Mouse (Mus musculus): Measurements from ENCODE around the gene 3110018I06Rik. TPM values are rescaled to one million over a fixed set of nuclear protein-coding genes. Genes with fewer than 3 reads are reported as not detected.

Gene 3110018I06Rik
- not detected in 2 replicates for polyA plus RNA-seq (2015; fragmentation: Nextera tagmentation; extraction: Ambion mirVana)

- Histone ChIP-seq H3K9ac (no peak within 1 kb of the TSS), H3K36me3 (no peaks in the 10 kb centered on the region), H3K4me1 (replicated peaks) (no peaks in the 10 kb centered on the region), H3K4me2 (no peak within 1 kb of the TSS), H3K4me3 (no peak within 1 kb of the TSS), H3K9me3 (no peaks in the 10 kb centered on the region), H3K27me3 (no peaks in the 10 kb centered on the region), H3K27ac (replicated peaks) (no peak within 1 kb of the TSS)
- 91% methylated on average over 6 of the region's 6 CpGs for WGBS
- no peak for ATAC-seq (ENCODE audit: low FRiP score, low read depth)
These were observed at the start of gene 3110018I06Rik for GRCm38 (mm10) chr12:107488371-107488770. Gene 3110018I06Rik (plus strand): TSS chr12:107488632.

- Histone ChIP-seq H3K27ac (replicated peaks) (no peak overlapping the region), H3K4me3 (no peak overlapping the region), H3K4me2 (no peak overlapping the region), H3K9ac (no peak overlapping the region), H3K27me3 (no peaks in the 10 kb centered on the region), H3K4me1 (replicated peaks) (no peaks in the 10 kb centered on the region), H3K9me3 (no peaks in the 10 kb centered on the region), H3K36me3 (no peaks in the 10 kb centered on the region)
- no peak for ATAC-seq (ENCODE audit: low FRiP score, low read depth)
- 22% methylated on average over 7 of the region's 7 CpGs for WGBS
These were observed 43.8 kb upstream of the 3110018I06Rik start for GRCm38 (mm10) chr12:107444681-107445080.

GRCm38 (mm10) chr12:107457835-107458234 lies 30.6 kb upstream of the 3110018I06Rik start:
- no peak for ATAC-seq (ENCODE audit: low FRiP score, low read depth)
- H3K4me3 ChIP-seq, result no peak overlapping the region
- H3K27me3 ChIP-seq, result no peaks in the 10 kb centered on the region
- H3K27ac ChIP-seq (replicated peaks), result no peak overlapping the region
- H3K9me3 ChIP-seq, result no peaks in the 10 kb centered on the region
- H3K9ac ChIP-seq, result no peak overlapping the region
- WGBS, result 61% methylated on average over 9 of the region's 9 CpGs
- no peaks in the 10 kb centered on the region for H3K36me3 ChIP-seq
- no peaks in the 10 kb centered on the region for H3K4me1 ChIP-seq (replicated peaks)
- H3K4me2 ChIP-seq, result no peak overlapping the region

- H3K36me3 ChIP-seq, result no peaks in the 10 kb centered on the region
- WGBS, result 23% methylated on average over 5 of the region's 5 CpGs
These were observed 23.7 kb upstream of the 3110018I06Rik start for GRCm38 (mm10) chr12:107464731-107465130.

GRCm38 (mm10) chr12:107476441-107477291 lies 11.8 kb upstream of the 3110018I06Rik start:
- Histone ChIP-seq H3K27me3 (no peaks in the 10 kb centered on the region), H3K4me1 (replicated peaks) (peaks cover 8% of the 10 kb centered on the region), H3K4me2 (no peak overlapping the region), H3K27ac (replicated peaks) (no peak overlapping the region), H3K9me3 (no peaks in the 10 kb centered on the region), H3K4me3 (no peak overlapping the region), H3K36me3 (no peaks in the 10 kb centered on the region), H3K9ac (no peak overlapping the region)
- ATAC-seq (ENCODE audit: low FRiP score, low read depth), result no peak
- 19% methylated on average over 12 of the region's 12 CpGs for WGBS

More at GRCm38 (mm10) chr12:107464731-107465130, 23.7 kb upstream of the 3110018I06Rik start:
- Histone ChIP-seq H3K9ac (no peak overlapping the region), H3K4me2 (no peak overlapping the region), H3K27me3 (no peaks in the 10 kb centered on the region), H3K27ac (replicated peaks) (no peak overlapping the region), H3K4me1 (replicated peaks) (peaks cover 12% of the 10 kb centered on the region; the same call in 1 of the 2 replicates), H3K4me3 (no peak overlapping the region), H3K9me3 (no peaks in the 10 kb centered on the region)
- no peak for ATAC-seq (ENCODE audit: low FRiP score, low read depth)

- Histone ChIP-seq H3K9me3 (no peaks in the 10 kb centered on the region), H3K4me2 (no peak overlapping the region), H3K4me3 (no peak overlapping the region), H3K27ac (replicated peaks) (no peak overlapping the region), H3K9ac (no peak overlapping the region), H3K27me3 (no peaks in the 10 kb centered on the region), H3K36me3 (no peaks in the 10 kb centered on the region), H3K4me1 (replicated peaks) (peaks cover 8% of the 10 kb centered on the region)
- no peak for ATAC-seq (ENCODE audit: low FRiP score, low read depth)
- WGBS, result 23% methylated on average over 3 of the region's 3 CpGs
These were observed 9.1 kb upstream of the 3110018I06Rik start for GRCm38 (mm10) chr12:107479350-107479749.

GRCm38 (mm10) chr12:107483031-107483430 lies 5.4 kb upstream of the 3110018I06Rik start:
- H3K4me2 ChIP-seq, result no peak overlapping the region
- no peak overlapping the region for H3K4me3 ChIP-seq
- no peaks in the 10 kb centered on the region for H3K9me3 ChIP-seq
- H3K4me1 ChIP-seq (replicated peaks), result no peaks in the 10 kb centered on the region
- WGBS, result 85% methylated on average over 5 of the region's 5 CpGs
- ATAC-seq (ENCODE audit: low FRiP score, low read depth), result no peak
- no peaks in the 10 kb centered on the region for H3K27me3 ChIP-seq
- H3K9ac ChIP-seq, result no peak overlapping the region
- H3K27ac ChIP-seq (replicated peaks), result no peak overlapping the region
- no peaks in the 10 kb centered on the region for H3K36me3 ChIP-seq

GRCm38 (mm10) chr12:107491344-107491743 lies 2.9 kb downstream of the 3110018I06Rik start:
- H3K9ac ChIP-seq, result no peak overlapping the region

GRCm38 (mm10) chr12:107496924-107497323 lies 8.5 kb downstream of the 3110018I06Rik start:
- Histone ChIP-seq H3K9ac (no peak overlapping the region), H3K4me3 (no peak overlapping the region), H3K36me3 (no peaks in the 10 kb centered on the region), H3K27me3 (no peaks in the 10 kb centered on the region), H3K4me1 (replicated peaks) (no peaks in the 10 kb centered on the region), H3K4me2 (no peak overlapping the region), H3K27ac (replicated peaks) (no peak overlapping the region), H3K9me3 (no peaks in the 10 kb centered on the region)
- no peak for ATAC-seq (ENCODE audit: low FRiP score, low read depth)
- 75% methylated on average over 5 of the region's 5 CpGs for WGBS

More at GRCm38 (mm10) chr12:107491344-107491743, 2.9 kb downstream of the 3110018I06Rik start:
- Histone ChIP-seq H3K36me3 (no peaks in the 10 kb centered on the region), H3K4me1 (replicated peaks) (no peaks in the 10 kb centered on the region), H3K27me3 (no peaks in the 10 kb centered on the region), H3K4me2 (no peak overlapping the region), H3K27ac (replicated peaks) (no peak overlapping the region), H3K4me3 (no peak overlapping the region), H3K9me3 (no peaks in the 10 kb centered on the region)
- WGBS, result 90% methylated on average over 1 of the region's 1 CpGs
- no peak for ATAC-seq (ENCODE audit: low FRiP score, low read depth)

GRCm38 (mm10) chr12:107509661-107510237 lies 21.3 kb downstream of the 3110018I06Rik start:
- H3K4me3 ChIP-seq, result no peak overlapping the region
- ATAC-seq (ENCODE audit: low FRiP score, low read depth), result no peak
- H3K4me2 ChIP-seq, result no peak overlapping the region
- no peak overlapping the region for H3K9ac ChIP-seq
- WGBS, result 89% methylated on average over 9 of the region's 9 CpGs
- no peaks in the 10 kb centered on the region for H3K27me3 ChIP-seq
- no peaks in the 10 kb centered on the region for H3K9me3 ChIP-seq
- no peaks in the 10 kb centered on the region for H3K36me3 ChIP-seq
- H3K4me1 ChIP-seq (replicated peaks), result no peaks in the 10 kb centered on the region
- H3K27ac ChIP-seq (replicated peaks), result no peak overlapping the region

GRCm38 (mm10) chr12:107511112-107511511 lies 22.7 kb downstream of the 3110018I06Rik start:
- WGBS, result 85% methylated on average over 11 of the region's 11 CpGs
- Histone ChIP-seq H3K27ac (replicated peaks) (no peak overlapping the region), H3K27me3 (no peaks in the 10 kb centered on the region), H3K36me3 (no peaks in the 10 kb centered on the region), H3K4me1 (replicated peaks) (no peaks in the 10 kb centered on the region), H3K4me2 (no peak overlapping the region), H3K9me3 (no peaks in the 10 kb centered on the region), H3K4me3 (no peak overlapping the region), H3K9ac (no peak overlapping the region)
- no peak for ATAC-seq (ENCODE audit: low FRiP score, low read depth)
